Mouse (Mus musculus) liver, embryonic 14.5 days (tissue): ENCODE data around the gene Lhfpl2.

Source experiments
- CTCF ChIP-seq: IDR thresholded peaks from 2 replicates; pipeline ENCODE4 v1.5.1; 2016; ENCODE audit warnings: antibody characterized with exemption, low read depth, control low read depth
- EP300 ChIP-seq: IDR thresholded peaks from 2 replicates; pipeline ENCODE4 v1.6.1; 2016; ENCODE audit warnings: antibody characterized with exemption, low read depth

GRCm38 (mm10) chr13:94086090-94086808 lies 28.7 kb downstream of the Lhfpl2 start:
- TF ChIP-seq CTCF (no peak), EP300 (peak; percentile 83)
